Mouse (Mus musculus) heart, postnatal 4 days (tissue): ENCODE results near the gene Mef2b. TPM values are rescaled to one million over a fixed set of nuclear protein-coding genes. Genes with fewer than 3 reads are reported as not detected.
"Not testable (repeated sequence)": the region's sequence is repeated elsewhere in the genome, so short reads cannot be mapped to it uniquely, and the experiment has no call there.

ENCODE experiments used
- DNase-seq: peaks from one replicate; pipeline ENCODE4 v3.0.0; 2021
- total RNA-seq, 2 experiments: library from RNA; stranded (reverse); gene quantifications; 2 replicates each; pipeline ENCODE4 v1.2.3; 2021

The Mef2b gene
- total RNA-seq, 2 experiments from 2014 or later: 0.20 to 0.21 TPM

GRCm38 (mm10) chr8:70181212-70181902, 41.8 kb downstream of the Mef2b start:
- no peak for DNase-seq

- no peak for DNase-seq
Observed at GRCm38 (mm10) chr8:70181903-70182252, 42.4 kb downstream of the Mef2b start.

GRCm38 (mm10) chr8:70183194-70183593, 43.7 kb downstream of the Mef2b start:
- no peak for DNase-seq

GRCm38 (mm10) chr8:70188707-70189106, 49.2 kb downstream of the Mef2b start:
- no peak for DNase-seq

- no peak for DNase-seq
Observed at GRCm38 (mm10) chr8:70193238-70193637, 53.7 kb downstream of the Mef2b start.

DNA sequence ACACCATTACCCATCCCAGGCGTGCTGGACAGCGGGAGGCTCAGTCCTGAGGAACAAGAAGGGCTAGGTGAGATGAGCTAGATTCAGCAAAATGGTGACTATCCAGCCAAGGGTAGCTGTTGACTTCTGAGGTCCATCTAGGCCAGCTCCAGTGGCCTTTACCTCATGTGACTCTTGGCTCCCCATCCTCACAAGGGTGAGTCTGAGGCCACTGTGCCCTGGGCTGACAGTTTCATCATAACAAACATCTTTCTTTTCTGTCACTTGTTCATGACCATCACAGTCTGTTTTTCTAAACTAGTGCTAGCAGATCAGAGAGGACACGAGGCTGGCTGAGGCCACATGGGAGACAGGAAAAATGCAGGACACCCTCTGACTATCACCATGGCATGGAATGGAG, 54.7 kb downstream of the Mef2b start:
- DNase-seq: no peak

GRCm38 (mm10) chr8:70195762-70196161, 56.3 kb downstream of the Mef2b start:
- no peak for DNase-seq

DNA sequence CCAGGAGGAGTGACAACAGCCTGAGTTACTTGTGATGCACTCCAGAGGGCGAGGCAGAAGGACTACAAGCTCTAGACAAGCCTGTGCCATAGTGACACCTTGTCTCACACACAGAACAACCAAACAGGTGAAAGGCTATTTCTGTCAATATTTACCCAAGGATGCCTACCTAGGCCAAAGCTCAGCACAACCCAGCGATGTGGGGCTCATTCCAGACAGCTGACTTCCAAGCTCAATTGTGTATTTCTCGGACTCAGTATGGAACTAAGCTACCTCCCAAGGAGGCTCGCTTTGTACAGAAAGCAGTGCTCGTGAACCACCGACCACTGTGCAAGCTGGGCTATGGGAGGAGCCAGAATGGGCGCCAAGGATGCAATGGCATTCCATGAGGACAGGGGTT, 58.1 kb downstream of the Mef2b start:
- DNase-seq: no peak

GRCm38 (mm10) chr8:70200098-70200681, 60.7 kb downstream of the Mef2b start:
- peak; percentile 39 for DNase-seq

DNA sequence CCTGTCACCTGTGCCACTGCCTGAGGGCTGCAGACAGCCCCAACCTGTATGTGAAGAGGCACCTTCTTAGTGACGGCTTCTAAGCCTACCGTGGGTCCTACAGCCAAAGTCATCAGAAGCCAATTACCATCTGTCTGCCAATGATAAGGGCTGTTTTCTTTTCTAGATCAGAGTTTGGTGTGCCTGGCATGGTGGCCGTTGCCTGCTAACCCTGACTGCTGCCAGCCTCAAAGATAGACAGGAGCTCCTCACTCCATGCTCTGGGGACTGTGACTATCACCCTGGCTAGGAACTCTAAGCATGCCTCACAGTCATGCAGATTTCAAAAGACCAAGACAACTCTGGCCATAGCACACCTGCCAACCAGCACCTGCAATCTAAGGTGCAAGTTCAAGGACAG, 61.9 kb downstream of the Mef2b start:
- no peak for DNase-seq

DNA sequence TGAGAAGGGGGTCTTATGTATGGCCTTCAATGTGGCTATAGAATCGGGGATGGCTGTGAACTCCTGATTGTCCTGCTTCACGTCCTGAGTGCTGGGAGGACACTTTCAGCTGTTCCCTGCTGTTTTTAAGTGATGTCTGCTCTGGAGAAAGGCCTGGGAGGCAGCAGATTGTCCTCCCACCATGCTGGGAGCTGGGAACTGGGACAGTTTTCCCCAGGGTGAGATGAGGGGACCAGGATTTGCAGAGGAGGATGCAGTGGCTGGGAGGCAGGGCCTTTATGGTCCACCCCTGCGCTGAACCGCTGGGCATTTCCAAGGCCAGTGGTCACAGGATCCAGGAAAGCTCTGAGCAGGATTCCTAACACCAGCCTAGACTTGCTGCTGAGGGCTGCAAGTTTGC, 63.6 kb downstream of the Mef2b start:
- no peak for DNase-seq

DNA sequence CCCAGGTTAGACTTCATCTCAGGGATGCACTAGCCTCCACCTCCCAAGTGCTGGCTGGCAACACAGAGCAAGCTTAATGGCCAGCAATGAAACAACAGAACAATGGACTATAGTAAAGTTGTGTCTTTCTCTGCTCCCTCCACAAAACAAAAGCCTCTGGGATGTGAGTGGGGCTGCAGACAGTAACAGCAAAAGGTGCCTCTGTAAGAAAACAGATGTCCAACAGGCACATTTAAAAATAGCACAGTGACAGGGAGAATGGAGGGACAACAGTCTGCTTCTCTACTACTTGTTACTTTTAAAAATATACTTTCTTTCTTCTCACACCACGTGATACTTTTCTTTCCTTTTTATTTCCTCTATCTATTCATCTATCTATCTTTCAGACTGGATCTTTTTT, 65.2 kb downstream of the Mef2b start:
- no peak for DNase-seq

- DNase-seq: no peak
Observed at GRCm38 (mm10) chr8:70208130-70208529, 68.6 kb downstream of the Mef2b start.

DNA sequence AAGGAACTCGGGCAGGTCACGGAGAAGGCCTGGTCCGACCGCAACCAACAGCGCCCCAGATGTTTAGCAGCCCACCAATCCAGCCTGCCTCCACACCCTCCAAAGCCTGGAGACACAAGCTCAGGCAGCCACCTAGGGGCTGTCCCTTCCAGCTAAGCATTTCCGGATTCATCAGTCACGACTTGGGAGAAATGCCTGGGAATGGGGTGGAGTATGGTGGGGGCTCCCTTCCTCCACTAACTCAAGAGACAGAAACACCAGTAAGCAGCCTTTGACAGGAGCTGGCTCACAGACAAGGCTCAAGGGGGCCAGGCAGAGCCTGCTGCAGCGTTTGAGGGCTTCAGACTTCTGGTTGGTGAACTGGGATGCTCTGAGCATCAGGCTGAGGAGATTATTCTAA, 71.0 kb downstream of the Mef2b start:
- DNase-seq: no peak

GRCm38 (mm10) chr8:70211275-70211674, 71.8 kb downstream of the Mef2b start:
- DNase-seq: no peak

- no peak for DNase-seq
Observed at GRCm38 (mm10) chr8:70211726-70212111, 72.2 kb downstream of the Mef2b start.

GRCm38 (mm10) chr8:70212112-70213055, 72.9 kb downstream of the Mef2b start, which contains the start of gene Slc25a42:
Gene Slc25a42 (minus strand): TSS chr8:70212305.
- DNase-seq: peak; percentile 97

- no peak for DNase-seq
Observed at GRCm38 (mm10) chr8:70214411-70214810, 74.9 kb downstream of the Mef2b start.

DNA sequence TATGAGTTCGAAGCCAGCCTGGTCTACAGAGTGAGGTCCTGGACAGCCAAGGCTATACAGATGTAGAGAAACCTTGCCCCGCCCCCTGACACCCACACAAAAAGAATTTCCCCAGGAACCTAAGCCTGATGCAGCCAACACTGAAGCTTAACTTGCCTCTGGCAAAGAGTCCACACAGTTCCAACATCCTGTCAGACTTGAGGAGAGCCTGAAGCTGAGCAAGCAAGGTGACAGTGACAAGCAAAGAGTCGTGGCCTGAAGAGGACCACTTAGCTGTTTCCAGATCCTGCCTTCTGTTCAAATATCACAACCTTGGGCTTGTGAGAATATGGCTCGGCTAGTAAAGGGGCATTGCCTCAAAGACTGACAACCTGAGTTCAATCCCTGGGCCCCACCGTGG, 75.6 kb downstream of the Mef2b start:
- no peak for DNase-seq

GRCm38 (mm10) chr8:70216161-70216560, 76.7 kb downstream of the Mef2b start:
- DNase-seq: not testable (repeated sequence)

- peak; percentile 90 for DNase-seq
Observed at GRCm38 (mm10) chr8:70216566-70216965, 77.1 kb downstream of the Mef2b start.
